Mouse (Mus musculus) embryo, embryonic 11 days (tissue): ENCODE measurements at regions not wholly inside any gene's neighbourhood (a gene's known extent, or its start where the extent isn't known, plus 50 kb on each side); places are given as distances from the start of the nearest gene placed in this dataset.
A peak's percentile ranks its signal among the peaks of the same experiment; 100 is the strongest.

Source experiments
- DNase-seq: peaks from one replicate; pipeline ENCODE4 v3.0.0-alpha.2; 2015

DNA sequence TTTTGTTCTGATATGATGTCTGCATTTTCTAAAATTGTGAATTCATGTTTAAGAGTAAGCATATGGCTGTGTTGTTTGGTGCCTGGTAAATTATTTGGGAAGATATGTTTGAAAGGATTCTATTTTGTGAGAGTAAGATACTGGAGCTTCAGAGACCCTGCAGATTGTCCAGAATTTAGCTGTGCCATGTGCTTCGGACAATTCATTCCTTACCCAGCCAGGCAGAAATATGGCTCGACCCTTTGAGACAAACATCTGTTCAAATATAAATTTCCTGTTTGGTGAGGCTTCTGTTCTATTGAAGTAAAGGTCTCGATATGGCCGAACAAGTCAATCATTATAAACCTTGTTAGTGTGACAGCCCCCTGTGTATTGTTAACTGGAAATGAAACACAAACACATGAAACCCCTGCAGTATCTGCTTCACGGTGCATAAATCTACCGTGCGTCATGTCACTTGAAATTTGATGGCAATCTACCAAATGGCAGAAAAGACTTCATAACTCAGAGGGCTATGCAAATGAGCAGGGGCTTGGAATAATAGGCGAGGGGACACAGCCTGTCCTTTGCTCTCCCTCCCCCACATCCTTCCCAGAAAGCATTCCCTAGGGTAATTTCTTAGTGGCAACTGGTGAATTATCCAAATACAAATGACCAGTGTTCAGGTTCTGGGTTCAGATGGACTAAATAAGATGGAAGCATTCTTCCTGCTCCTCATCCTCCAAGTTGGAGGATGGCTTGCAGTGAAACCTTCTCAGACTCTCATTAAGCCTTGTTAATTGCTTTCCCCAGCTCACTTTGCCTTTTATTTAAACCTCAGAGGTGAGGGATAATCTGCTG is 61.8 kb downstream of the Adcyap1 start:
- DNase-seq: peak; percentile 41

DNA sequence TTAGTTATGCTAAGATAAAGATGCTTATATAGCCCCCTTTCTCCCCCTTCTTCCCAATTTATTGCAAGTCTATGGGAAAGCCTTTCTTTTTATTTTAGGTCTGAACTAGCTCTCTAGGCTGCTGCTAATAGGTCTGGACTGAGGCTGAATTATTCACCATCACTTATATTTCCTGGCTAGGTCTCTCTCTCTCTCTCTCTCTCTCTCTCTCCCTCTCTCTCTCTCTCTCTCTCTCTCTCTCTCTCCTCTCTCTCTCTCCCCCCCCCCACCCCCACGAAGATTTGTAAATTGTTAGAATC is 62.3 kb downstream of the Adcyap1 start:
- peak; percentile 2 for DNase-seq

DNA sequence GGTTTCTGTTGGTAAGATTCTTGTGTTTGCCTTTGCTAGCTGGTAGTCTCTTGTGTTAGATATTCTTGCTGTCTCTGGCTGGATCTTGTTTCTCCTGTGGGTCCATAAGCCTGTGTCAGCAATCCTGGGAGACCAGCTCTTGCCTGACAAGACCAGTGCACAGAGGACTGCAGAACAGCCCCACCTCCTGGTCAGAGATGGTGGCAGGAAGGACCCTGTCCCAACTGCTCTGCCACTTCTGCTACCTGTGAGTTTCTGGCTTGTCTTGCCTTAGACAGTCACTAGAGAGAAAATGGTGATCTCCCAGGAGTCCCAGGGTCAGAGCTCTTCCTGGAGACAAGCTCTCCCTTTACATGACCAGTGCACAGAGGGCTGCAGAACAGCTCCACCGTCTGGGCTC is 107.3 kb downstream of the Adcyap1 start:
- peak; percentile 18 for DNase-seq

DNA sequence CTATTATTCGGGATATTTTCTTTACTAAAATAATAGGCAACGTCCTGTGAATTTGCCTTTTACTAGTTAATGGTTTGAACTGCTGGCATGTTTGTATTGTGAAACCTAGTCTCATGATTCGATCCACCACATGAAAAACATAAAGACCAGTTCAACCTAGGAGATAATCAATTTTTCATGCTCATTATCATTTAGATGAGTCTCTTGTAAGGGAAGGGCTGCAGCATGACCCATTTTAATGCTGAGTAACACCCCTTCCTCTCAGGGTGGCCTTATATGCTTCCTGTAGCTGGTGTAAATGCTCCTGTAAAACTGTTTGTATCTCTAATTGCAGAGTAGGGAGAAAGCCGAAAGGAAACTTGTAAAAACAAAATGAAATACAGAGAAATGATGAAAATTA is 113.3 kb downstream of the Adcyap1 start:
- DNase-seq: peak; percentile 26

DNA sequence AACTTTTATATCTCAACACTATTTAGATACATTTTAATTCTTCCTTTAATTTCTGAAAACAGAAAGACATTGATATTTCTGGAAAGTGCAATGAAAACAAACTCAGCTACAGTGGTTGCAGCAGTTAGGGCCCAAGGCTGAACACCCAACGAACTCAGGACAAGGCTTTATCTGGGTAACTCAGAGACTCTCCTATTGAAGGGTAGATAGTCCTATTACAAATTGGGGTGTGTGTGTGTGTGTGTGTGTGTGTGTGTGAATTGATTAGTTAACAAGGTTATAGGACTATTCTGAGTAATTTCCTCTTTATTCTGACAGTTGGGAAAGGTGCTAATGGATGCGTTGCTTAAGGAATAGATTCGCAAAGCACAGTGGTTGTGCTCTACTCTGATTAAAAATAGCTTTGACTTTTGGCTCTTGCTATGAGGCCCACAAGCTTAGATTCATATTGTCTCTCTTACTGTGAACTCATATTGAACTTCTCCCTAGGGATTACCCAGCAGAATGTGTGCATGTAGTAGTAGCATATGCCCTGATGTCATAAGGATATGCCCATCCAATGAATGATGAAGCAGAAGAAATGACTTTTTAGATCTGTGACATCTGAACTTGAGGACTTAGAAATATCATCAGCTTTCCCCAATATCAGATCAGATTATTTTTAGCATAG is 114.0 kb downstream of the Adcyap1 start:
- DNase-seq: no peak

DNA sequence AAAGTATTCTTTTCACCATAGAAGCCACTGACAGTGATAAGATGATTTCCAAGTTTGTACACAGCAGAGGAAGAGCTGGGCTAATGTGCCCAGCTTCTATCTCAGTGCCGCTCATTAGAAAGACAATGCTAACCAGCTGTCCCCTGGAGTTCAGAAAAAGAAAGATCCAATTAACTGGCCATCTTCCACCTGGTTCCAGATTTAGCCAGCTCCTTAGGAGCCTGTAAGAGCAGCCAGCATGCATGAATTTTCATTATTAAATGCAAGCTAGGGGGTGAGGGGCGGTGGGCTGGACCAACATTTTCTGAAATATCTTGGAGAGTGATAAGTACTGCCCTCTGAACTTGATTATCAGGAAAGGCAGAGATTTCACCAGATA is 114.5 kb downstream of the Adcyap1 start:
- peak; percentile 17 for DNase-seq

DNA sequence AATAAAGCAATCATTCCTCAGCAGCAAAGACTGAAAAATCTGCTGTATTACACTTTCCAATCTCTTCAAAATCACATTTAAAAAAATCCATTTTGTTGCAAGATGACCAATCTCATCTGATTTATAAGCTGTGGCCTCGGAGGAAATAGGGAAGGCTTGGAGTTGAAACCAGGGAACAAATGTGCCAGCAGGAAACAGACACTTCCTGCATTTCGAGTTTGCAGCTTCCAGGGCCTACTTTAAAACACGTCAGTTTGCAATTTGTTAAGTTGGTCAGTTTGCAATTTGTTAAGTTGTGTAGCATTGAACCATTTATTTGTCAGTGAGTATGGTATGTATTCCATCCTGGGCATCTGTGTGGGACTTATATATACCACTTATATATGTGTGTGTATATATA is 115.3 kb downstream of the Adcyap1 start:
- DNase-seq: no peak

DNA sequence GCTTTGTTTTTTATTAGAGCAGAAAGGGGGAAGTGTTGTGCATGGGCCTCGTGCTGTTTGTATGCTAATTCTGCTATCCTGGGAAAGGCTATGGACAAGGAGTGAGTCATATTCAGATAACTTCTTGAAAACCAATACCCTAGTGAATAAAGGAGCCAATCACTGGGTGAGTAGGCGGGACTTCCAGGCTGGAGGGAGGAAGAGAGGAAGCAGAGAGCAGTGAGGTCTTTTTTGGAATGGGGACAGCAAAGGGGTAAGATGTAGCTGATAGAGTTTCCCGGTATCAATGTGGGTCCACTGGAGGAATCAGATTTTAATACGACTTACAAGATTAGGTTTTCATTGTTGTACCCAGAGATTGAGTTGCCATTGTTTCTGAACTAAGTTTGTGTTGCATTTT is 122.7 kb downstream of the Adcyap1 start:
- DNase-seq: no peak

DNA sequence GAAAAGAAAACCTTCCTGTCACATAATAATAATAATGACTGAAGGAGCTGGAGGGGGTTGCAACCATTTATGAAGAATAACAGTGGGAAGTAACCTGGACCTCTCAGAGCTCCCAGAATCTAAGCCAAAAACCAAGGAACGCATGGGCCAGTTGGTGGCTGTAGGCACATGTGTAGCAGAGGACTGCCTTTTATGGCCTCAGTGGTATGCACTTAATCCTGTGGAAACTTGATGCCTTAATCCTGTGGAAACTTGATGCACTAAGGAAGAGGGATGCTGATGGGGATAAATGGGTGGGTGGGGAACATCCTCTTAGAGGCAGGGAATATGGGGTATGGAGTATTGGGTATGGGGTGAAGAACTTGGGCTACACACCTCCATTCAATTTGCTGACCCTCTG is 138.8 kb downstream of the Adcyap1 start:
- no peak for DNase-seq

DNA sequence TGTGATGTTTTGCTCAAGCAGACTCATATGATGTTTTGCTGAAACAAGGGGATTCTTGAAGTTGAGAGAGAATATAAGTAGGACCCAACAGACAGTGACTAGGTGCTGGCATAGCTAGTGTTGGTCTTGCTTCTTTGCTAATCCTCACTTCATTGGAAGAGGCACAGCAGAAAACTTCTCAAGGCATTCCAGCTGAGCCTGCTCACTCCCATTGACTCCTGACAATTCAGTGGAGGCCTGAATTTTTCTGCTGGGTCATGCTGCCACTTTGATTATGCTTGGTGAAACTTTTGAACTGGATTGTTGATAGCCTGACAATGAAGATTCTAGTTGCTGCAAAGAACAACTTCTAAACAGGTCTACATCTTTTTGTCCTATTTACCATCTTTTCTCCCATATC is 156.4 kb downstream of the Adcyap1 start:
- DNase-seq: no peak

DNA sequence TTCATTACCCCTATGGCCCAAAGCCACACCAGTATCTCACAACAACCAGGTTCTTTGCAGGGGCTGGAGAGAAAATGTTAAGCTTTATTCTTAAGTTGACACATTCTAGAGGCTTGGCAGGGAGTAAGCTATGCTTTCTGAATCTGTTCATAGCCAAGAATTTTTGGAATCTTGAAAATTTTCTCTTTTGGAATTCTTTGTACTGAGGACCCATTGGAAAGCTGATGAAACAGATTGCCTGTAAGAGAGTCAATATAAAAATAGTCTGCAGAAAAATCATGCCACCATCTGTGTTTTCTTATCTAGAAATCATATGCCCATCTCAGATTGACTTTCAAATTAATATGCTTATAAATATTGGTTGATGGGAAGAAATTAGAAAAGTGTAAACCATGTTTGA is 164.1 kb downstream of the Adcyap1 start:
- DNase-seq: no peak

DNA sequence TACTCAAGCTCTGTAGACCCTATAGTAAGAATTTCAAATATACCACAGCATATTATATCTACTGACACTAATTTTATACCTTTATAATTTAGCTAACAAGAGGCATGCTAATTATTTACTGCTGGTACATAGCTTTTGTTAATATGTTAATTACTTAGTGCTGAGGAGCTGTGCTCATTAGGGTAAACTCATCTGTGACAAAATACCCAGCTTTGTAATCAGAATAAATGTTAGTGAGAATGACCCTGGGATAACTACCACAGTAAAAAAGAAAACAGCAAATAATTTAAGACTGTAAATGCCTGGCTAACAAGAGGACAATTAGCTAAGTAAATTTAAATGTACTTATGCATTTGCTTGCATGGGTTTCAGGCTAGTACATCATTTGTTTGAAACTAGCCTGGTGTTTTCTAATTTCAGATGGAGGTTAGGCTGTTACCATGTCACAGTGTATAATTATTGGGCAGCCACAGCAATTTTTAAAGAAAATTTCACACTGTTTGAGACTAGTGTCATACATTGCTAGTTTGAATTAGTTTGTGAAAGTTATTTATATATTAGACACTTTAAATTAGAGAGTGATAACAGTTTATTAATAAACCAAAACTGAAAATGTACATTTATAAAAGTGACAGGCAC is 178.8 kb downstream of the Adcyap1 start:
- DNase-seq: no peak

DNA sequence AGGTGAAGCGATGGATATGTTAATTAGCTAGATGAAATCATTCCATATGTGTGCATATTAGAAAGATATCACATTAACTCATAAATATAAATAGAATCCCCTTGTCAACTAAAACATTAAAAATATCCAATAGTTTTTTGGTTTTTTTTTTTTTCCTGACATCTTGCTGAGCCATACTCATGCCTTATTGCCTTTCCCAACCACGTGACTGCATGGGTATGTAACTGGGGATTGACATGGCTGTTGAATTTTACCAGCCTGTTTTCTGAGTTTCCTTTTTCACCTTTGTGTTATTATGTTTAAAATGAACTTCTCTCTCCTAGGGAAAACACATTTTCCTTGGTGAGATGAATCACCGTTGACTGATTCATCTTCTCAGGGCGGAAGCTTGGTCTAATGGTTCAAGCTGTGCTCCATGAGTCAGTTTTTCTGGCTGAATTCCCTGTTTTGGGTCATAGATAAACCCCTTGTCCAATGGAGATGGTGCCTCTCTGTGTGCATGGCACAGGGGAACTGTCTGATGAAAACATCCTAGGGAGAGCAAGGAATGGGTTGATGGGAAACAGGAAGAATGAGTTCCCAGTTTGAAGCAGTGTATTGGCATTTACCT is 181.1 kb downstream of the Adcyap1 start:
- no peak for DNase-seq

DNA sequence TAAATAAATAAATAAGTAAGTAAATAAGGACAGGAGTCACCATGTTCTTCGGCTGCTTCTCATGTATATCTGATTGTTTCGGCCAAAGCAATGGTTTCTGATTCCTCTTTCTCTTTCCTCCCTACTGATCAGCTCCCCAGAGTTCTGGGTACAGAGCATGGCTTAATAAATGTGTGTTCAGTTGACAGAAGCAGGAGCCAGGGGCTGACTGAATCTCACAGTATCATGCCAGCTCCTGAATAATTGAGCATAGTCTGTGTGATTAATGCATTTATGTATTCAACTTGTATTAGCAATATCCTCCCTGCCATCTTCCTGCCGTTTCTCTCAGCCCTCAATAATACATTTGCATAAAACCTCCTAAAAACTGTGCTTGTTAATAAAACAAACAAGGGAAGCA is 191.4 kb downstream of the Adcyap1 start:
- no peak for DNase-seq

DNA sequence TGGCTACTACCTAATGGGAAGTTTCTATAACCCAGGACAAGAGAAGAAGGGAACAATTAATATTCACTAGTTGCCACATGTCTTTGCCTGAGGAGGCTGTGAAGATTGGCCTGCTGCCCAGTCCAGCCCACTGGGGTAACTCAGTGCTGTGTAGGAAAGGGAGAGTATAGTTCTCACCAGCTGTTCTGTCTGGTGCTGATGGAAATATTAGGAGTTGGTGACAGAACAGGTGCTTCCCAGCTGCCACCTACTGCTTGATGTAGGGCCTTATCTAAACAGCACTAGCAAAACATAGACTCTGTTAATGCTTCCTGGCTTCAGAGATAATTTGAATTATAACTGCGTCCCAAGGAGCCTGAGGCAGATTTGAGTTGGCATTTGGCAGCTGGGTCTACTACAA is 210.5 kb downstream of the Adcyap1 start:
- DNase-seq: peak; percentile 1
